Mouse (Mus musculus): Measurements from ENCODE around the gene Sgpp1. TPM values are rescaled to one million over a fixed set of nuclear protein-coding genes. Genes with fewer than 3 reads are reported as not detected.

Gene Sgpp1
- polyA plus RNA-seq, 2 experiments: 9.2 to 17.7 TPM

GRCm38 (mm10) chr12:75753730-75754129 is 18.2 kb upstream of the Sgpp1 start:
- ATAC-seq (ENCODE audit: insufficient read depth) (no peak), DNase-seq (ENCODE audit: low read depth in 3 of 3, low spot score in 3 of 3) (no peak)
- H3K4me2 ChIP-seq (ENCODE audit: low read depth): no peak overlapping the region
- H3K9me3 ChIP-seq (ENCODE audit: control insufficient read depth, low read length): no peaks in the 10 kb centered on the region
- no peak overlapping the region for H3K27ac ChIP-seq
- WGBS (ENCODE audit: insufficient replicate concordance): 67% methylated on average over 8 of the region's 8 CpGs
- no peak overlapping the region for H3K4me3 ChIP-seq (ENCODE audit: insufficient read depth in 1 of 2, low read depth in 2 of 2, low read length in 2 of 2)
- H3K4me1 ChIP-seq (replicated peaks; ENCODE audit: control insufficient read depth in 2 of 2, insufficient read depth in 2 of 2, low read length in 1 of 2): no peaks in the 10 kb centered on the region
- no peak overlapping the region for H3K9ac ChIP-seq (replicated peaks)
- TF ChIP-seq EP300 (IDR thresholded peaks at IDR 0.05; ENCODE audit: low read depth) (no peak), CTCF (IDR thresholded peaks at IDR 0.05; ENCODE audit: low read depth) (no peak)
- H3K27me3 ChIP-seq (ENCODE audit: control insufficient read depth, insufficient read depth, low read length): no peaks in the 10 kb centered on the region
- H3K36me3 ChIP-seq (replicated peaks; ENCODE audit: control insufficient read depth, insufficient read depth, low read depth): no peaks in the 10 kb centered on the region

- Histone ChIP-seq H3K4me2 (ENCODE audit: low read depth) (no peak overlapping the region), H3K27ac (no peak overlapping the region), H3K27me3 (ENCODE audit: control insufficient read depth, insufficient read depth, low read length) (no peaks in the 10 kb centered on the region), H3K9ac (replicated peaks) (no peak overlapping the region), H3K4me3 (ENCODE audit: insufficient read depth in 1 of 2, low read depth in 2 of 2, low read length in 2 of 2) (no peak overlapping the region), H3K36me3 (replicated peaks; ENCODE audit: control insufficient read depth, insufficient read depth, low read depth) (no peaks in the 10 kb centered on the region), H3K4me1 (replicated peaks; ENCODE audit: control insufficient read depth in 2 of 2, insufficient read depth in 2 of 2, low read length in 1 of 2) (no peaks in the 10 kb centered on the region), H3K9me3 (ENCODE audit: control insufficient read depth, low read length) (no peaks in the 10 kb centered on the region)
- 35% methylated on average over 3 of the region's 3 CpGs for WGBS (ENCODE audit: insufficient replicate concordance)
- TF ChIP-seq CTCF (IDR thresholded peaks at IDR 0.05; ENCODE audit: low read depth): no peak
- no peak for TF ChIP-seq EP300 (IDR thresholded peaks at IDR 0.05; ENCODE audit: low read depth)
- no peak for ATAC-seq (ENCODE audit: insufficient read depth)
- no peak for DNase-seq (ENCODE audit: low read depth in 3 of 3, low spot score in 3 of 3)
These were observed 16.5 kb upstream of the Sgpp1 start for GRCm38 (mm10) chr12:75752077-75752476.

DNA sequence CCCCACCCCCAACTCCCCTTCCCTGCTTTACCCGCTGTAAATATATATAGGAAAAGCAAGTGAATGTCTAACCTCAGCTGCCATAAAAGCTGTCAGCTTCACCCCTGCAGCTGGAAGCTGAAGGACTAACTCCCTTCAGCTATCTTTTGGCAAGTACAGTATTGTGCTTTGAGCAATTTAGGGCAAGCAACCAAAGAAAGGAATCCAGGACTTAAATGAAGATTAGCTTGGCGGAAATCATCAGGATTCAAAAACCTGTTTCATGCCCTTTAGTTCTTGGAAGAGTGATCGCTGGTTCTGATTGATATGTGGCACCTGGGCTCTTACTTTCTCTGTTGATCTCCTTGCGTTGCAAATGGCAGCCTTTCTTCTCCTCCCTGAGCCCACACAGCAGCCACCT is 13.0 kb upstream of the Sgpp1 start:
- no peak for TF ChIP-seq CTCF (IDR thresholded peaks at IDR 0.05; ENCODE audit: low read depth)
- TF ChIP-seq EP300 (IDR thresholded peaks at IDR 0.05; ENCODE audit: low read depth): no peak
- DNase-seq (ENCODE audit: low read depth in 3 of 3, low spot score in 3 of 3) (no peak), ATAC-seq (ENCODE audit: insufficient read depth) (no peak)
- no peak overlapping the region for H3K4me3 ChIP-seq (ENCODE audit: insufficient read depth in 1 of 2, low read depth in 2 of 2, low read length in 2 of 2)
- H3K4me1 ChIP-seq (replicated peaks; ENCODE audit: control insufficient read depth in 2 of 2, insufficient read depth in 2 of 2, low read length in 1 of 2): peaks cover 0 to 7% of the 10 kb centered on the region in 2 experiments; a peak in 1 of 4 replicates
- WGBS (ENCODE audit: insufficient replicate concordance): 64% methylated on average over 4 of the region's 4 CpGs
- no peak overlapping the region for H3K27ac ChIP-seq
- no peak overlapping the region for H3K9ac ChIP-seq (replicated peaks)
- no peaks in the 10 kb centered on the region for H3K36me3 ChIP-seq (replicated peaks; ENCODE audit: control insufficient read depth, insufficient read depth, low read depth)
- H3K4me2 ChIP-seq (ENCODE audit: low read depth): no peak overlapping the region
- H3K27me3 ChIP-seq (ENCODE audit: control insufficient read depth, insufficient read depth, low read length): no peaks in the 10 kb centered on the region
- no peaks in the 10 kb centered on the region for H3K9me3 ChIP-seq (ENCODE audit: control insufficient read depth, low read length)

DNA sequence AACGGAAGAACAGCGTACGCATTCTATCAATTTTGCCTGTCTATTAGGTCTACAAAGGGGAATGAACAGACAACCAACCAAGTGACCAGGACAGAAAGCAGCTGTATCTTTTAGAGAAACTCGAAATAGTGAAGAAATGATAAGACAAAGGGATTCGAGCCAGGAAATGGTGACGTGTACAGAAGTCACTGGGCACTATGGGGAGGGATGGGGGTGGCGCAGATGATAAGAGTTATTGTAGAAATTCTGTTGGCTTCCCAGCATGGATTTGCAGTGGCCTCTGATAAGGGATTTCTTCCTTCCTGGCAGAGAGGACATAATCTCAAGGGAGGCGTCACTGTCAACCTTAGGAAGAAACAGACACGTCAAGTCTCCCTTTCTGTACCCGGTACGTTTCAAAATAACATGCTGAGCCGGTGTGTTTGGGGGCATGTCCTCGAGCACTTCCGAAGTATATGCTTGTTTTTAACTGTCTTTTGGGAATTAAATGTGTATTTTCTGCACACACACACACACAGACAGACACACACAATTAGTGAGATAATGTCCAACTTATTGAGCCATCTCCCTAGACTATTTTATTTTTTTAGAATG is 10.3 kb upstream of the Sgpp1 start:
- no peaks in the 10 kb centered on the region for H3K9me3 ChIP-seq (ENCODE audit: control insufficient read depth, low read length)
- H3K4me3 ChIP-seq (ENCODE audit: insufficient read depth in 1 of 2, low read depth in 2 of 2, low read length in 2 of 2): no peak overlapping the region
- peak overlapping the region; percentile 2; the same call in 1 of the 2 replicates for H3K4me2 ChIP-seq (ENCODE audit: low read depth)
- no peak for TF ChIP-seq CTCF (IDR thresholded peaks at IDR 0.05; ENCODE audit: low read depth)
- TF ChIP-seq EP300 (IDR thresholded peaks at IDR 0.05; ENCODE audit: low read depth): peak; percentile 37; the same call in 1 of the 2 replicates
- no peaks in the 10 kb centered on the region for H3K27me3 ChIP-seq (ENCODE audit: control insufficient read depth, insufficient read depth, low read length)
- DNase-seq (ENCODE audit: low read depth in 3 of 3, low spot score in 3 of 3) (peak in 1 of 3 experiments; percentile 37), ATAC-seq (ENCODE audit: insufficient read depth) (peak; percentile 60; the same call in 1 of the 2 replicates)
- WGBS (ENCODE audit: insufficient replicate concordance): 22% methylated on average over 14 of the region's 14 CpGs
- no peaks in the 10 kb centered on the region for H3K36me3 ChIP-seq (replicated peaks; ENCODE audit: control insufficient read depth, insufficient read depth, low read depth)
- H3K9ac ChIP-seq (replicated peaks): no peak overlapping the region
- no peak overlapping the region for H3K27ac ChIP-seq
- peaks cover 0 to 7% of the 10 kb centered on the region in 2 experiments; a peak in 1 of 4 replicates for H3K4me1 ChIP-seq (replicated peaks; ENCODE audit: control insufficient read depth in 2 of 2, insufficient read depth in 2 of 2, low read length in 1 of 2)

- no peaks in the 10 kb centered on the region for H3K36me3 ChIP-seq (replicated peaks; ENCODE audit: control insufficient read depth, insufficient read depth, low read depth)
- no peak for ATAC-seq (ENCODE audit: insufficient read depth)
These were observed 6.6 kb upstream of the Sgpp1 start for GRCm38 (mm10) chr12:75742101-75742500.

More at GRCm38 (mm10) chr12:75742101-75742500, 6.6 kb upstream of the Sgpp1 start:
- WGBS (ENCODE audit: insufficient replicate concordance): 64% methylated on average over 5 of the region's 5 CpGs
- no peak for TF ChIP-seq EP300 (IDR thresholded peaks at IDR 0.05; ENCODE audit: low read depth)
- TF ChIP-seq CTCF (IDR thresholded peaks at IDR 0.05; ENCODE audit: low read depth): no peak
- Histone ChIP-seq H3K4me1 (replicated peaks; ENCODE audit: control insufficient read depth in 2 of 2, insufficient read depth in 2 of 2, low read length in 1 of 2) (peaks cover 0 to 7% of the 10 kb centered on the region in 2 experiments; a peak in 1 of 4 replicates), H3K4me3 (ENCODE audit: insufficient read depth in 1 of 2, low read depth in 2 of 2, low read length in 2 of 2) (no peak overlapping the region), H3K9me3 (ENCODE audit: control insufficient read depth, low read length) (no peaks in the 10 kb centered on the region), H3K9ac (replicated peaks) (no peak overlapping the region), H3K27ac (no peak overlapping the region), H3K4me2 (ENCODE audit: low read depth) (no peak overlapping the region), H3K27me3 (ENCODE audit: control insufficient read depth, insufficient read depth, low read length) (no peaks in the 10 kb centered on the region)
- DNase-seq (ENCODE audit: low read depth in 3 of 3, low spot score in 3 of 3): no peak

Data from liver, embryonic 14.5 days (tissue).